Mouse (Mus musculus) forebrain, embryonic 10.5 days (tissue): ENCODE results near the gene Lrrc20. TPM values are rescaled to one million over a fixed set of nuclear protein-coding genes. Genes with fewer than 3 reads are reported as not detected.
A peak's percentile ranks its signal among the peaks of the same experiment; 100 is the strongest.

Source experiments
- DNase-seq: peaks from one replicate; pipeline ENCODE4 v3.0.0-alpha.2; 2017; ENCODE audit warnings: low spot score; ENCODE audit errors: extremely low spot score
- H3K27ac ChIP-seq: fragments of 300-500 bp; sonication (generic); 2 replicates; pipeline ENCODE4 v1.5.1; 2016; ENCODE audit warnings: mild to moderate bottlenecking
- H3K27me3 ChIP-seq: fragments of 300-500 bp; sonication (generic); 2 replicates; pipeline ENCODE4 v1.6.1; 2016; ENCODE audit warnings: mild to moderate bottlenecking; ENCODE audit not compliant: poor library complexity, severe bottlenecking
- H3K36me3 ChIP-seq: fragments of 300-500 bp; sonication (generic); replicated peaks from 2 replicates; pipeline ENCODE4 v1.6.1; 2016; ENCODE audit warnings: mild to moderate bottlenecking, moderate library complexity
- H3K4me1 ChIP-seq: fragments of 300-500 bp; sonication (generic); 2 replicates; pipeline ENCODE4 v1.6.1; 2016
- H3K4me3 ChIP-seq: fragments of 300-500 bp; sonication (generic); 2 replicates; pipeline ENCODE4 v1.5.1; 2016; ENCODE audit warnings: mild to moderate bottlenecking, moderate library complexity
- H3K9me3 ChIP-seq: fragments of 300-500 bp; sonication (generic); 2 replicates; pipeline ENCODE4 v1.6.1; 2016; ENCODE audit warnings: mild to moderate bottlenecking, moderate library complexity
- WGBS: fragments of 180-500 bp; shearing (Covaris S2); methylation state at CpG from one replicate; pipeline ENCODE4 v1.1.7; 2016; 5-methylcytosine and 5-hydroxymethylcytosine counted together
- polyA plus RNA-seq: library from polyadenylated mRNA; unstranded; fragments of >200 nt; fragmentation: Nextera tagmentation; extraction: Ambion mirVana; gene quantifications from 2 replicates; pipeline ENCODE4 v1.2.1, GENCODE M21; 2016

Gene Lrrc20
- polyA plus RNA-seq, 1 experiment from 2014 or later, result 9.7 TPM

GRCm38 (mm10) chr10:61534371-61535101, 58.9 kb downstream of the Lrrc20 start:
- 69% methylated on average over 3 of the region's 3 CpGs for WGBS
- H3K4me3 ChIP-seq, result peak overlapping the region; percentile 22; the same call in 1 of the 2 replicates
- no peaks in the 10 kb centered on the region for H3K9me3 ChIP-seq
- peak; percentile 58 for DNase-seq
- peaks cover 81% of the 10 kb centered on the region for H3K4me1 ChIP-seq
- H3K27ac ChIP-seq, result peak overlapping the region; percentile 94
- no peaks in the 10 kb centered on the region for H3K27me3 ChIP-seq
- no peaks in the 10 kb centered on the region for H3K36me3 ChIP-seq

GRCm38 (mm10) chr10:61535441-61535840, 59.8 kb downstream of the Lrrc20 start:
- Histone ChIP-seq H3K4me3 (no peak overlapping the region), H3K9me3 (no peaks in the 10 kb centered on the region), H3K4me1 (peaks cover 76% of the 10 kb centered on the region), H3K27ac (peak overlapping the region; percentile 94), H3K27me3 (no peaks in the 10 kb centered on the region), H3K36me3 (no peaks in the 10 kb centered on the region)
- DNase-seq, result no peak
- 85% methylated on average over 4 of the region's 4 CpGs for WGBS

GRCm38 (mm10) chr10:61536130-61537035, 60.8 kb downstream of the Lrrc20 start:
- H3K4me3 ChIP-seq, result no peak overlapping the region
- 76% methylated on average over 20 of the region's 20 CpGs for WGBS
- peaks cover 69% of the 10 kb centered on the region for H3K4me1 ChIP-seq
- H3K27ac ChIP-seq, result peak overlapping the region; percentile 94
- no peaks in the 10 kb centered on the region for H3K36me3 ChIP-seq
- no peak for DNase-seq
- no peaks in the 10 kb centered on the region for H3K9me3 ChIP-seq
- no peaks in the 10 kb centered on the region for H3K27me3 ChIP-seq

DNA sequence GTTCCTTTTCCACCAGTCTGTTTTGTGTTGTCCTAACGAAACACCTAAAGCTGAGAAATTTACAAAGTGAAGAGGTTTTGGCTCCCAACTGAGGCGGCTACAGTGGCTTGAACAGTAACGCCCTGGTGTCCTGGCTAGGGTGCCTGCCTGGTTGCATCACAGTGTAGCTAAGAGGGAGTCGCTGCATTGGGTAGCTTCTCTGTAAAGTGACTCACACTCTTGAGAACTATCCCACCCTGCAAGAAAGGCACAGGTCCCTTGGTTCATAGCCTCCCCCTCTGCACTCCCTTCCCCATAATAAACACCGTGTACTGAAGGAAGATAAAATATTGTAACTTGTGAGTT, 61.4 kb downstream of the Lrrc20 start:
- no peak for DNase-seq
- Histone ChIP-seq H3K9me3 (no peaks in the 10 kb centered on the region), H3K4me1 (peaks cover 69% of the 10 kb centered on the region), H3K36me3 (no peaks in the 10 kb centered on the region), H3K27ac (peak overlapping the region; percentile 94), H3K4me3 (no peak overlapping the region), H3K27me3 (no peaks in the 10 kb centered on the region)
- WGBS, result 83% methylated on average over 5 of the region's 5 CpGs

DNA sequence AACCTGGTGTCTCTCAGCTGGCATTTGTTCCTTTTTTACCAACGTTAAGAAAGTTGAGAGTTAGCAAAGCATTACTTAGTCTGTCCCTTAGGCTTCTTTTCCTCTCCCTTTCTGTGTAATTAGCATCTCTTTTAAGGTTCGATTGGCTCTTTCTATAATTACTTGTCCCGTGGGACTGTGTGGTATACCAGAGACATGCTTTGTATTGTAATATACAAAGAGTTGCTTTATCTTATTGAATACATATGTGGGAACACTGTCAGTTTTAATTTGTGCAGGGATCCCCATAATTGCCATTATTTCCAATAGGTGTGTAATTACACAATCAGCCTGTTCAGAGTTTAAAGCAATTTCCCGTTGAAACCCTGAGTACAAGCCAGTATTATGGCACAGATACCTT, 62.8 kb downstream of the Lrrc20 start:
- WGBS, result 44% methylated on average over 4 of the region's 4 CpGs
- Histone ChIP-seq H3K36me3 (no peaks in the 10 kb centered on the region), H3K27ac (peak overlapping the region; percentile 59; the same call in 1 of the 2 replicates), H3K4me3 (no peak overlapping the region), H3K4me1 (peaks cover 67% of the 10 kb centered on the region), H3K9me3 (no peaks in the 10 kb centered on the region), H3K27me3 (no peaks in the 10 kb centered on the region)
- no peak for DNase-seq

- Histone ChIP-seq H3K27ac (peak overlapping the region; percentile 48; the same call in 1 of the 2 replicates), H3K36me3 (no peaks in the 10 kb centered on the region), H3K4me1 (peaks cover 31% of the 10 kb centered on the region), H3K9me3 (no peaks in the 10 kb centered on the region), H3K27me3 (no peaks in the 10 kb centered on the region), H3K4me3 (no peak overlapping the region)
- 69% methylated on average over 12 of the region's 12 CpGs for WGBS
- DNase-seq, result no peak
Observed at GRCm38 (mm10) chr10:61544127-61544862, 68.7 kb downstream of the Lrrc20 start.

DNA sequence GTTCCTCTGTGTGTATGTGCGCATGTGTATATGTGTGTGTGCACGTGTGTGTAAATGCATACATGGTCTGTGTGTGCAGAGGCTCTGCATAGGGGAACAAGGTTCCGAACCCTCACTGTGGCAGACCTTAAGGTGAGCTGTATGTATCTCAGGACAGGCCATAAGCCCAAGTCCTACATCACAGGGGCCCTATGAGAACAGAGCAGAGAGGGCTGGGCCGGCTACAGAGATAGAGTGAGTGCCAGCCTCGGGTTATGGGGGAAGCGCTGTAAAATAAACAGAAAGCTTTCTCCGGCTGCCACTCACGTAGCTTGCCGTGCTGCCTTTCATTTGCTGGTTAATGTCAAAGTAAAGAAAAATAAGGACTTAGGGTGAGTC, 69.3 kb downstream of the Lrrc20 start:
- Histone ChIP-seq H3K27me3 (no peaks in the 10 kb centered on the region), H3K36me3 (no peaks in the 10 kb centered on the region), H3K4me1 (peaks cover 37% of the 10 kb centered on the region), H3K27ac (no peak overlapping the region), H3K9me3 (no peaks in the 10 kb centered on the region), H3K4me3 (no peak overlapping the region)
- DNase-seq, result no peak
- WGBS, result 86% methylated on average over 9 of the region's 9 CpGs

DNA sequence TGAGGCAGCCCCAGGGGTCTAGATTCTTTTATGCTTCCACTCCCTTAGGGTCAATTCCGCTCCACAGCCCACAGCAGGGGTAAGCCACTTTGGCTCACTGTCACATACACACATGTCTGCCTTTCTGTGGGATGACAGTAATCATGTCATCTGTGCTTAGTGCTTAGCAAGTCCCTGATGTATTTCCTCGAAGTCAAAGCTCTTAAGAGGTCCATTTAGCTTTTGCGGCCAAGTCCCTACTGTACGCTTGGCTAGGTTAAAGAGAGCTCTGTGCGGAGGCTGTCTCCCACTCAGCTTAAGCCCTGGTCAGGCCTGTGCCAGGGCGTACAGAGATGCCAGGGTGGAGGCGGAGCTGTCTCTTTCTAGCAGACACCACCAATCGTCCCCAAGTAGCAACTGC, 74.5 kb downstream of the Lrrc20 start:
- no peak for DNase-seq
- H3K27ac ChIP-seq, result peak overlapping the region; percentile 36
- 83% methylated on average over 8 of the region's 8 CpGs for WGBS
- no peaks in the 10 kb centered on the region for H3K27me3 ChIP-seq
- H3K4me3 ChIP-seq, result no peak overlapping the region
- H3K4me1 ChIP-seq, result peaks cover 18% of the 10 kb centered on the region
- no peaks in the 10 kb centered on the region for H3K36me3 ChIP-seq
- H3K9me3 ChIP-seq, result no peaks in the 10 kb centered on the region

DNA sequence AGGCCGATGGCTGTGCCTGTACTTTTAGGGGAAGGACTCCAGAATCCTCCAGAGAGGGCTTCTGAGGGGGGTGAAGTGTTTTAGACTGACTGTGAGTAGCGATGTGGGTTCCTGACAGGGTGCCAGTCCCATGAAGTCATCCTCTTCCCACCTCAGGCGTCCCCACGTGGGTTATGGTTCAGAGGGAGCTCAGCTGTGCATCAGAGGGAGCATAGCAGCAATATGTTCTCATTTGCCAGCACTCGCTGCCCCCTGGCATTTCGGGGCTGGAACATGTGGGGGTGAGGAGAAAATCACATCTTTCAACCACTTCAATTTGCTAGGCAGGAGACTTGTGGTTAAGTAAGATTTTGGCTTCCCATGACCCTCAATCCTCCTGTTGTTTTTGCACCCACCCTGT, 79.6 kb downstream of the Lrrc20 start:
- DNase-seq, result no peak
- Histone ChIP-seq H3K4me1 (peaks cover 5% of the 10 kb centered on the region), H3K27me3 (no peaks in the 10 kb centered on the region), H3K9me3 (no peaks in the 10 kb centered on the region; the same call in 1 of the 2 replicates), H3K36me3 (peaks cover 4% of the 10 kb centered on the region; the same call in 1 of the 2 replicates), H3K27ac (no peak overlapping the region), H3K4me3 (no peak overlapping the region)
- 87% methylated on average over 6 of the region's 6 CpGs for WGBS

DNA sequence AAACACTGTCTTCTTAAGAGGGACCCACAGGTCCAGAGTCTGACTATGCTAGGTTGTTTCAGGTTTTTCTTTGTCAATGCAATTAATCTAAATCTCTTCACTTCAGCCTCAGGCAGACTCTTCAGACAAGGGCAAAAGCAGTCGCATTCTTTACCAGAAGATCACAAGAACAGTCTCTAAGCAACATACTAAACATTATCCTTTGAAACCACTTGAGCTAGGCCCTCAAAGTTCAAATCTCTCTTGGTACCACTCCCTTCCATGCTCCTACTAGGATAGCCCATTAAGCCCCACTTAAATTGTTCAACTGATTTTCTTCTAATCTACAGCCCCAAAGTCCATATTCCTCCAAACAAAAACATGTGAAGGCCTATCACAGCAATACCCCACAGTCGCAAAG, 83.0 kb downstream of the Lrrc20 start:
- WGBS, result 84% methylated on average over 2 of the region's 2 CpGs
- Histone ChIP-seq H3K27me3 (no peaks in the 10 kb centered on the region), H3K4me1 (no peaks in the 10 kb centered on the region), H3K36me3 (peaks cover 7% of the 10 kb centered on the region; the same call in 1 of the 2 replicates), H3K9me3 (peaks cover 4% of the 10 kb centered on the region; the same call in 1 of the 2 replicates), H3K27ac (no peak overlapping the region), H3K4me3 (no peak overlapping the region)
- DNase-seq, result no peak

GRCm38 (mm10) chr10:61559544-61559943, 83.9 kb downstream of the Lrrc20 start:
- Histone ChIP-seq H3K27ac (no peak overlapping the region), H3K9me3 (peaks cover 4% of the 10 kb centered on the region; the same call in 1 of the 2 replicates), H3K27me3 (no peaks in the 10 kb centered on the region), H3K4me1 (no peaks in the 10 kb centered on the region), H3K4me3 (no peak overlapping the region), H3K36me3 (peaks cover 7% of the 10 kb centered on the region; the same call in 1 of the 2 replicates)
- DNase-seq, result no peak

DNA sequence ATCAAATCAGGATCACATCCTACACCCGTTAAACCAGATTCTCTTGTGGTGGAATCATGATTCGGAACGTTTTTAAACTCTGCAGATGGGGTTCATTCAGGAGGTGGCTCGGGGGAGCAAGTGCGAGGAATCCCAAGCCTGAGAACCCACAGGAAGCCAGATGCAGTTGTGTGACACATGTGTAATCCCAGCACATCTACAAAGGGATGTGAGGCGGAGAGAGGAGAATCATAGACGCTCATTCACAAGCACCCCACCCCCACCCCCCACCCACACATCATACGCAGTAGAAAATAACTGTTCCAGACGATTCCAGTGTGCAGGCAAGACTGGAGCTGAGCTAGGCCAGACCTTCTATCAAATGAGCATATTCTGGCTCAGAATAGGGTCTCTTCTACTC, 87.9 kb downstream of the Lrrc20 start:
- H3K27ac ChIP-seq, result no peak overlapping the region
- 87% methylated on average over 9 of the region's 9 CpGs for WGBS
- H3K4me1 ChIP-seq, result no peaks in the 10 kb centered on the region
- H3K9me3 ChIP-seq, result peaks cover 4% of the 10 kb centered on the region; the same call in 1 of the 2 replicates
- no peak overlapping the region for H3K4me3 ChIP-seq
- no peak for DNase-seq
- 0 out of 2 replicates have a peak, but pooled peaks cover 3% of the 10 kb centered on the region for H3K36me3 ChIP-seq
- no peaks in the 10 kb centered on the region for H3K27me3 ChIP-seq
